In the genomic region with DNA sequence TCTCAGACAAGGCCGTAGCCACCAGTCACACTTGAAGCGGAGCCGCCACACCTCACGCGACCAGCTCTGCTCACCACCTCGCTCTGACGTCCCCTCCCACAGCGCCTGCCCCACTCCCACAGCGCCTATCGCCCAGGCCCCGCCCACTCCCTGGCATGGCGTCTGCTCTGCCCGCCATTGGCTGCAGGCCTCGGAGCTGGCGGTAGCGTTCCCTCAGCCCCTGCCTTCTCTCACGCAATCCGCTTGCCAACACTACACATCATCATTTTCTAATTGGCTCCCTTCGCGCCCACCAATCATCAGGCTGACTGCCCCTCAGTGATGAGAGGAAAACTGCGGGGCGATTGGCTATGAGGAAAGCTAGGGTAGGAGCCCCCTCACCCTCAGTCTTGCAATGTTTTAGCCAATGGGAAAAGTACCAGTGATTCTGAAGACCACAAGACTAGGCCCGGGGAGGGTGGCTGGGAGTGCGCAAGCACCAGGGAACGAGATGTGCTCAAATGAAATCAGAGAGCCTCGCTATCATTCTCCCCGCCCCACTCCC, we compare ENCODE assay signal across 8 mouse cellular contexts. TPM values are rescaled to one million over a fixed set of nuclear protein-coding genes. Genes with fewer than 3 reads are reported as not detected.
DNase-seq lines count a peak whose midpoint lies in the region; ATAC-seq and TF ChIP-seq lines count a peak whose summit lies in the region.

Gene Tspyl2 (minus strand): TSS at position 68 of the 544 bp plus-strand sequence.

- peaks cover 35% of the 10 kb centered on the region for H3K27me3 ChIP-seq in heart, embryonic 11.5 days (ENCODE audit: control insufficient read depth, insufficient read depth, low read length)
- peaks cover 58% of the 10 kb centered on the region; the same call in 1 of the 2 replicates for H3K27me3 ChIP-seq in kidney, embryonic 16.5 days (ENCODE audit: insufficient read depth, low read length)
- H3K27me3 ChIP-seq in liver, adult 2 months (ENCODE audit: control insufficient read depth, insufficient read depth, low read length): no peaks in the 10 kb centered on the region
- H3K27me3 ChIP-seq in myocyte (ENCODE audit: control insufficient read depth, insufficient read depth, insufficient read length): no peaks in the 10 kb centered on the region
- no peaks in the 10 kb centered on the region for H3K27me3 ChIP-seq in splenic B cell, adult 2 months (ENCODE audit: control insufficient read depth, insufficient read depth, low read length, poor library complexity, severe bottlenecking)

- H3ac ChIP-seq in myocyte (ENCODE audit: control insufficient read depth, insufficient read length): peak within 1 kb of the TSS; percentile 38

- peaks cover 3% of the 10 kb centered on the region for H3K36me3 ChIP-seq in heart, embryonic 11.5 days (ENCODE audit: control insufficient read depth, insufficient read depth, low read length)
- peaks cover 20% of the 10 kb centered on the region for H3K36me3 ChIP-seq in kidney, embryonic 16.5 days (ENCODE audit: insufficient read depth, low read length)
- H3K36me3 ChIP-seq in liver, adult 2 months (ENCODE audit: control insufficient read depth, insufficient read depth, low read length): peaks cover 6% of the 10 kb centered on the region
- H3K36me3 ChIP-seq in myocyte (ENCODE audit: control insufficient read depth, insufficient read depth): peaks cover 6% of the 10 kb centered on the region
- no peaks in the 10 kb centered on the region for H3K36me3 ChIP-seq in splenic B cell, adult 2 months (ENCODE audit: control insufficient read depth, insufficient read depth, low read length, poor library complexity, severe bottlenecking)

- H3K79me2 ChIP-seq in liver, adult 2 months (ENCODE audit: control insufficient read depth, insufficient read depth, low read length): no peaks in the 10 kb centered on the region
- peaks cover 16% of the 10 kb centered on the region for H3K79me2 ChIP-seq in myocyte (ENCODE audit: control insufficient read depth, insufficient read depth)

- peak within 1 kb of the TSS; percentile 62 for H3K4me2 ChIP-seq in heart, embryonic 11.5 days
- peak within 1 kb of the TSS; percentile 57 for H3K4me2 ChIP-seq in kidney, embryonic 16.5 days (replicated peaks; ENCODE audit: low read depth, low read length)
- H3K4me2 ChIP-seq in myocyte (ENCODE audit: low read depth): peak within 1 kb of the TSS; percentile 75

- ATAC-seq in erythroblast, adult 5-6 weeks (replicated peaks; ENCODE audit: low FRiP score, poor library complexity, severe bottlenecking): peak; percentile 100
- ATAC-seq in heart, embryonic 11.5 days (replicated peaks; ENCODE audit: insufficient number of reproducible peaks, low FRiP score, low TSS enrichment): peak; percentile 97
- ATAC-seq in kidney, embryonic 16.5 days (ENCODE audit: low FRiP score, low TSS enrichment): peak; percentile 99

- WGBS in heart, embryonic 11.5 days (ENCODE audit: insufficient replicate concordance): 10% methylated on average over 27 of the region's 27 CpGs
- 10% methylated on average over 26 of the region's 27 CpGs for WGBS in kidney, embryonic 16.5 days
- WGBS in liver, adult 2 months: 0% methylated on average over 18 of the region's 27 CpGs

- no peaks in the 10 kb centered on the region for H3K4me1 ChIP-seq in heart, embryonic 11.5 days (ENCODE audit: control insufficient read depth, insufficient read depth, low read length)
- H3K4me1 ChIP-seq in kidney, embryonic 16.5 days (ENCODE audit: insufficient read depth, low read length): peaks cover 7% of the 10 kb centered on the region; the same call in 1 of the 2 replicates
- H3K4me1 ChIP-seq in liver, adult 2 months (ENCODE audit: control insufficient read depth, insufficient read depth, low read length): peaks cover 3% of the 10 kb centered on the region; the same call in 1 of the 2 replicates

- H3K4me3 ChIP-seq in heart, embryonic 11.5 days (ENCODE audit: low read depth, low read length): peak within 1 kb of the TSS; percentile 62
- peak within 1 kb of the TSS; percentile 65 for H3K4me3 ChIP-seq in kidney, embryonic 16.5 days (ENCODE audit: low read length)
- H3K4me3 ChIP-seq in liver, adult 2 months (ENCODE audit: insufficient read depth, low read depth, low read length): peak within 1 kb of the TSS; percentile 97
- H3K4me3 ChIP-seq in myocyte: peak within 1 kb of the TSS; percentile 45

- no peaks in the 10 kb centered on the region for H3K9me3 ChIP-seq in heart, embryonic 11.5 days (replicated peaks; ENCODE audit: control insufficient read depth, low read length)
- no peaks in the 10 kb centered on the region for H3K9me3 ChIP-seq in kidney, embryonic 16.5 days (ENCODE audit: low read length)

- TF ChIP-seq POLR2A in liver, adult 2 months (IDR thresholded peaks at IDR 0.05; ENCODE audit: extremely low read depth, insufficient read depth, low read length): peak; percentile 70
- peak; percentile 99 for TF ChIP-seq POLR2A in myocyte (IDR thresholded peaks at IDR 0.05; ENCODE audit: insufficient read length, low read depth)

- peak within 1 kb of the TSS; percentile 75 for H3K27ac ChIP-seq in heart, embryonic 11.5 days (ENCODE audit: low read depth, low read length)
- H3K27ac ChIP-seq in kidney, embryonic 16.5 days (ENCODE audit: low read length): peak within 1 kb of the TSS; percentile 88
- peak within 1 kb of the TSS; percentile 58; the same call in 1 of the 2 replicates for H3K27ac ChIP-seq in liver, adult 2 months (replicated peaks; ENCODE audit: insufficient read depth, low read depth, low read length)

- H3K9ac ChIP-seq in heart, embryonic 11.5 days (ENCODE audit: low read depth, low read length): peak within 1 kb of the TSS; percentile 82
- H3K9ac ChIP-seq in kidney, embryonic 16.5 days (replicated peaks; ENCODE audit: low read length): peak within 1 kb of the TSS; percentile 81
- peak within 1 kb of the TSS; percentile 86 for H3K9ac ChIP-seq in liver, adult 2 months (ENCODE audit: low read depth, low read length)

- DNase-seq in B cell, adult 2 months: peak; percentile 90 to 93
- DNase-seq in brain, adult 2 months (ENCODE audit: low read depth, low spot score): peak; percentile 99
- DNase-seq in liver, adult 2 months (ENCODE audit: extremely low read depth, low read depth, low spot score): peak; percentile 83
- DNase-seq in splenic B cell, adult 2 months (ENCODE audit: low read depth, low spot score): peak; percentile 95

- TF ChIP-seq CTCF in liver, adult 2 months (IDR thresholded peaks at IDR 0.05; ENCODE audit: low read depth, low read length): no peak

TF ChIP-seq in myocyte, 11 proteins besides CTCF, POLR2A, EP300 and RAD21:
- TF ChIP-seq E2F4 (IDR thresholded peaks at IDR 0.05; ENCODE audit: insufficient read depth) (no peak), POLR2AphosphoS2 (IDR thresholded peaks at IDR 0.05; ENCODE audit: insufficient read length, low read depth) (peak; percentile 98), USF1 (IDR thresholded peaks at IDR 0.05; ENCODE audit: low read depth) (no peak), SRF (IDR thresholded peaks at IDR 0.05; ENCODE audit: control insufficient read depth, insufficient read length, low read depth) (peak; percentile 69), REST (IDR thresholded peaks at IDR 0.05; ENCODE audit: insufficient read depth, insufficient read length) (peak; percentile 50), TCF3 (IDR thresholded peaks at IDR 0.05; ENCODE audit: insufficient read length, low read depth) (no peak)
TF ChIP-seq in myocyte: peak in this region for 3.

RNA-seq across cellular contexts. Expression of gene Tspyl2, which starts in this region (rescaled TPM):
- 1.3 and 7.7 TPM in 2 replicates for total RNA-seq in erythroblast, adult 5-6 weeks (2015; ENCODE audit: low replicate concordance)
- total RNA-seq in erythroblast, adult 5-6 weeks (2017; ENCODE audit: low replicate concordance): 0.94 and 2.2 TPM in 2 replicates
- 15.7 and 19.0 TPM in 2 replicates for polyA plus RNA-seq in heart, embryonic 11.5 days (2014; fragmentation: Nextera tagmentation; extraction: Ambion mirVana)
- 31.1 and 35.9 TPM in 2 replicates for polyA plus RNA-seq in kidney, embryonic 16.5 days (2015; fragmentation: Nextera tagmentation; extraction: Ambion mirVana)
- 3.0 and 3.5 TPM in 2 replicates for total RNA-seq in liver, adult 2 months (2014; rRNA removed)
- polyA plus RNA-seq in liver, adult 2 months (2012; rRNA removed): 4.6 and 9.3 TPM in 2 replicates
- polyA plus RNA-seq in myocyte (2012; fragmentation: generic; extraction: Trizol): 17.1 TPM

Comparison
In these comparisons a context has a peak if more than half of its experiments do, and no peak if none do; other contexts are left out.
1. Peak in every context shown above with its lines: DNase-seq, ATAC-seq, H3K4me3 ChIP-seq and H3K27ac ChIP-seq.
2. H3K4me3 ChIP-seq: peak in every context shown above with its lines; median percentile 97 in liver, adult 2 months; 65 in kidney, embryonic 16.5 days; 62 in heart, embryonic 11.5 days; 45 in myocyte.